Mouse (Mus musculus) cortical plate, adult 2 months (tissue): ENCODE data around the gene Hspa12b.
"Not testable (repeated sequence)": the region's sequence is repeated elsewhere in the genome, so short reads cannot be mapped to it uniquely, and the experiment has no call there.

Experiments
- CTCF ChIP-seq: fragments of 200-500 bp; IDR thresholded peaks from 2 replicates; pipeline ENCODE4 v1.5.1; 2011; ENCODE audit warnings: mild to moderate bottlenecking, control low read depth, low read length; ENCODE audit not compliant: insufficient read depth; ENCODE audit errors: extremely low read depth
- POLR2A ChIP-seq: fragments of 200-500 bp; IDR thresholded peaks from 2 replicates; pipeline ENCODE4 v1.6.1; 2011; ENCODE audit warnings: mild to moderate bottlenecking, low read length, control low read depth; ENCODE audit not compliant: insufficient read depth; ENCODE audit errors: extremely low read depth

- not testable (repeated sequence) for TF ChIP-seq POLR2A, CTCF
Observed at GRCm38 (mm10) chr2:131105061-131105460, 22.0 kb upstream of the Hspa12b start.
